Mouse (Mus musculus) liver, embryonic 14.5 days (tissue): ENCODE results near the gene Olfr519. TPM values are rescaled to one million over a fixed set of nuclear protein-coding genes. Genes with fewer than 3 reads are reported as not detected.

ENCODE experiments used
- ATAC-seq: fragments of 200-750 bp; cut with Nextera tagmentation; 2 replicates; pipeline ENCODE4 v1.8.0; 2017; ENCODE audit warnings: moderate number of reproducible peaks, mild to moderate bottlenecking, moderate library complexity; ENCODE audit not compliant: insufficient read depth
- DNase-seq, 3 experiments: peaks; one replicate each; pipeline ENCODE4 v3.0.0-alpha.2; 2012 to 2013; ENCODE audit warnings: low read depth in 3 of 3, low spot score in 3 of 3
- H3K27ac ChIP-seq: fragments of 300-500 bp; sonication (generic); 2 replicates; pipeline ENCODE4 v1.5.1; 2014; ENCODE audit warnings: moderate library complexity, mild to moderate bottlenecking, control low read depth, inconsistent platforms
- H3K27me3 ChIP-seq: fragments of 300-500 bp; sonication (generic); 2 replicates; pipeline ENCODE4 v1.6.1; 2014; ENCODE audit warnings: mild to moderate bottlenecking, low read length, moderate library complexity; ENCODE audit not compliant: control insufficient read depth, insufficient read depth
- H3K36me3 ChIP-seq: fragments of 300-500 bp; sonication (generic); replicated peaks from 2 replicates; pipeline ENCODE4 v1.6.1; 2014; ENCODE audit warnings: low read depth; ENCODE audit not compliant: control insufficient read depth, insufficient read depth
- H3K4me1 ChIP-seq, 2 experiments: fragments of 200-500 bp in 1 of 2; fragments of 300-500 bp in 1 of 2; sonication (generic) in 1 of 2; replicated peaks; 2 replicates each; pipeline ENCODE4 v1.6.1; 2012 to 2014; ENCODE audit warnings: antibody characterized with exemption in 1 of 2, inconsistent platforms in 1 of 2, low read length in 1 of 2; ENCODE audit not compliant: control insufficient read depth in 2 of 2, insufficient read depth in 2 of 2
- H3K4me2 ChIP-seq: fragments of 300-500 bp; sonication (generic); 2 replicates; pipeline ENCODE4 v1.6.1; 2014; ENCODE audit warnings: low read depth, mild to moderate bottlenecking, control low read depth, moderate library complexity
- H3K4me3 ChIP-seq, 2 experiments: fragments of 200-500 bp in 1 of 2; fragments of 300-500 bp in 1 of 2; sonication (generic) in 1 of 2; 2 replicates each; pipeline ENCODE4 v1.5.1; 2012 to 2014; ENCODE audit warnings: low read depth in 2 of 2, low read length in 2 of 2, mild to moderate bottlenecking in 2 of 2, control low read depth in 1 of 2, inconsistent platforms in 1 of 2, moderate library complexity in 1 of 2; ENCODE audit not compliant: insufficient read depth in 1 of 2
- H3K9ac ChIP-seq: fragments of 300-500 bp; sonication (generic); replicated peaks from 2 replicates; pipeline ENCODE4 v1.6.1; 2014; ENCODE audit warnings: mild to moderate bottlenecking, control low read depth, moderate library complexity
- H3K9me3 ChIP-seq: fragments of 300-500 bp; sonication (generic); 2 replicates; pipeline ENCODE4 v1.6.1; 2016; ENCODE audit warnings: low read length, mixed read lengths; ENCODE audit not compliant: control insufficient read depth
- CTCF ChIP-seq: IDR thresholded peaks from 2 replicates; pipeline ENCODE4 v1.5.1; 2016; ENCODE audit warnings: antibody characterized with exemption, low read depth, control low read depth
- EP300 ChIP-seq: IDR thresholded peaks from 2 replicates; pipeline ENCODE4 v1.6.1; 2016; ENCODE audit warnings: antibody characterized with exemption, low read depth
- WGBS: fragments of 180-500 bp; shearing (Covaris S2); extraction: QIAGEN DNeasy Blood & Tissue Kit; methylation state at CpG from one replicate; pipeline ENCODE4 v1.1.7; 2014; ENCODE audit not compliant: insufficient replicate concordance; 5-methylcytosine and 5-hydroxymethylcytosine counted together
- polyA plus RNA-seq, 2 experiments: library from polyadenylated mRNA; depleted of rRNA in 1 of 2; stranded (reverse) in 1 of 2; unstranded in 1 of 2; fragments of >200 nt; fragmentation: Nextera tagmentation in 1 of 2; extraction: Ambion mirVana in 1 of 2; gene quantifications; 2 replicates each; pipeline versions ENCODE4 v1.2.1 to v1.2.3; 2012 to 2014

The Olfr519 gene
- polyA plus RNA-seq, 2 experiments = not detected

DNA sequence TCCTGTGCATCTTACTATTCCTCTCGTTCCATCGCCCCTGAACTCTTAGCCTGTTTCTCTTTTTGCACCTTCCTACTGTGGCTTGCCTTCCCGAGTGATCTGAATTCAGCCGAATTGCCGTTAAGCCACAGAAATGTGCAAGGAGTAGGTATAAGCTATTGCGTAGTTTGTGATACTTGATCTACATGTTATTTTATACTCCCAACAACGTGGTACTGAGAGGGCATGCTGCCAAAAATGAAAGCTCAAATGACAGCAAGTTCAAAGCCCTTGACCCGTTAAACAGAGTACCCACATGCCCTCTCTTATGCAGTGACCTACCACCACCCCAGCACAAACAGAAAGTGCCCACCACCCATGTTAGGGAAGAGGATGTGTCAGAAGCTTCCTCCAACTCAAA is 40.6 kb upstream of the Olfr519 start:
- no peak for ATAC-seq

DNA sequence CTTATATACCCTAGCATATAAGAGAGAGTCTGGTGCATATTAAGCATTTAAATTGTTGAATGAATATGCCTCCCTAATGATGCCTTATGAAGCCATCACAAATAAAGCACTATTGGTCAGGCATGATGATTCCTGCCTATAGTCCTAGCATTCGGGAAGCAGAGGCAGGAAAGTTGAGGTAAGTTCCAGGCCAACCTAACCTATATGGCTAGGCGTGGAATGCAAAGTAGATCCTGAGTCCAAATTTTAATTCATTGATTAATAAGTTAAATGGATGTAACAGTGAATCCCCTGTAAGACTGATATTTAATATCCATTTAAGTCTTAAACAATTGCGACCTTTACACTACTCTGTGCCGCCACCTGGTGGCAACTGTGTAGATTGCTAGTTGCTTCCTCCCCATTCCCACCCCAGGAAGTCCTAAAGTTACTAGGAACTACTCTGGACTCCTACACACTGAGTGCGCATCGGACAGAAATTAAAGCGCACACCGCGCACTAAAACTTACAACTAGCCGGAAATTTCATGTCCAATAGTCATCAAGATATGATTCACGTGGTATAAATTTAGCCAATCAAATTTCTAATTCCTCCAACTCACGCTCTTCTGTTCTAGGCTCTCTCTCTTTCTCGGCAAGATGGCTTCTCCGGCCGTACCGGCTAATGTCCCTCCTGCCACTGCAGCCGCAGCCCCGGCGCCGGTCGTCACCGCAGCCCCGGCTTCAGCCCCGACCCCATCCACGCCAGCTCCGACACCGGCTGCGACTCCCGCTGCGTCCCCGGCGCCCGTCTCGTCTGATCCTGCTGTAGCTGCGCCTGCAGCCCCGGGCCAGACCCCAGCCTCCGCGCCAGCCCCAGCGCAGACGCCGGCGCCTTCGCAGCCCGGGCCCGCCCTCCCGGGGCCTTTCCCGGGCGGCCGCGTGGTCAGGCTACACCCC is 39.8 kb upstream of the Olfr519 start, which contains the start of gene Eif3f:
Gene Eif3f, plus strand, starts transcription at position 624 of the 938 bp plus-strand sequence.
- WGBS = 2% methylated on average over 50 of the region's 50 CpGs
- Histone ChIP-seq H3K4me3 (peak within 1 kb of the TSS; percentile 81 to 95), H3K27ac (peak within 1 kb of the TSS; percentile 26; the same call in 1 of the 2 replicates), H3K4me1 (peaks cover 3 to 10% of the 10 kb centered on the region in 2 experiments; a peak in 3 of 4 replicates), H3K9ac (peak within 1 kb of the TSS; percentile 82), H3K4me2 (peak within 1 kb of the TSS; percentile 77), H3K27me3 (no peaks in the 10 kb centered on the region), H3K9me3 (no peaks in the 10 kb centered on the region), H3K36me3 (peaks cover 20% of the 10 kb centered on the region)
- peak; percentile 95 for ATAC-seq
- peak; percentile 90 for TF ChIP-seq CTCF
- no peak for TF ChIP-seq EP300
- peak; percentile 95 to 97 (median 95) for DNase-seq

More for the DNA sequence above, 40.6 kb upstream of the Olfr519 start:
- H3K36me3 ChIP-seq = peaks cover 24% of the 10 kb centered on the region
- peak overlapping the region; percentile 82 for H3K9ac ChIP-seq
- H3K4me3 ChIP-seq = peak overlapping the region; percentile 81 to 95
- no peak overlapping the region for H3K27ac ChIP-seq
- H3K4me1 ChIP-seq = peaks cover 3 to 10% of the 10 kb centered on the region in 2 experiments; a peak in 3 of 4 replicates
- no peaks in the 10 kb centered on the region for H3K9me3 ChIP-seq
- H3K27me3 ChIP-seq = no peaks in the 10 kb centered on the region
- DNase-seq = no peak
- peak overlapping the region; percentile 77 for H3K4me2 ChIP-seq
- TF ChIP-seq CTCF = no peak
- TF ChIP-seq EP300 = no peak
- WGBS = 1% methylated on average over 8 of the region's 8 CpGs

DNA sequence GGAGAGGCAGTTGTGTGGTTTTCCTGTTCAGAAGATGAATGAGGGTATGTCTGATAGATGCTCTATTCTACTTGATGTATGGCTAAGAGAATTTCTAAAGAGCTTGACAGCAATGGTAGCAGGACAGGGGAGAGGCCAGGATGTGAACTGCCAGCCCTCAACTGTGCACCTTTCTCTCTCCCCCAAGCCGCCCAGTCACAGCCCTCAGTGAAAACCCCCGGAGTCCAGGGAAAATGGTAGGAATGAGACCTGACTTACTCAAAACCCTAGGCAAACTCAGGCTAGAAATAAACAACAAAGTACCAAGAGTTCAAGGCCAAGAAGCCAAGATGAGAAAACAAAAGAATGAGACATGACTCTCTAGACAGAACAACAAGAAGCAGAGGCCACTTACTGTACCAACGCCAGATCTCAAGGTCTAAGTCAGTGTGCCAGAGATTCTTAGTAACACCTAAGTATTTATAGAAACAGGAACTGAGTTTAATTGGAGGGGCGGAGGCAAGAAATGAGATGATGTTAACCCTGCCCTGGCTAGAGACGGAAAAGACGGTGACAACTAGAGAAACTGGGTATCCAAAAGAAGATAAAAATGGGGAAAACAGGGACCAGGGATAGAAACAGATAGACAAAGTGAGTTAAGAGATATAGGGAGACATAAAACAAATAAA is 35.6 kb upstream of the Olfr519 start, which contains the start of gene Nlrp10:
Gene Nlrp10, minus strand, starts transcription at position 453 of the 668 bp plus-strand sequence.
- no peak for TF ChIP-seq CTCF
- TF ChIP-seq EP300 = no peak
- Histone ChIP-seq H3K9ac (no peak within 1 kb of the TSS), H3K4me1 (no peaks in the 10 kb centered on the region), H3K36me3 (no peaks in the 10 kb centered on the region), H3K4me2 (no peak within 1 kb of the TSS), H3K27me3 (no peaks in the 10 kb centered on the region), H3K27ac (no peak within 1 kb of the TSS), H3K9me3 (no peaks in the 10 kb centered on the region), H3K4me3 (no peak within 1 kb of the TSS)
- WGBS = 42% methylated on average over 6 of the region's 6 CpGs
- no peak for DNase-seq
- ATAC-seq = no peak

DNA sequence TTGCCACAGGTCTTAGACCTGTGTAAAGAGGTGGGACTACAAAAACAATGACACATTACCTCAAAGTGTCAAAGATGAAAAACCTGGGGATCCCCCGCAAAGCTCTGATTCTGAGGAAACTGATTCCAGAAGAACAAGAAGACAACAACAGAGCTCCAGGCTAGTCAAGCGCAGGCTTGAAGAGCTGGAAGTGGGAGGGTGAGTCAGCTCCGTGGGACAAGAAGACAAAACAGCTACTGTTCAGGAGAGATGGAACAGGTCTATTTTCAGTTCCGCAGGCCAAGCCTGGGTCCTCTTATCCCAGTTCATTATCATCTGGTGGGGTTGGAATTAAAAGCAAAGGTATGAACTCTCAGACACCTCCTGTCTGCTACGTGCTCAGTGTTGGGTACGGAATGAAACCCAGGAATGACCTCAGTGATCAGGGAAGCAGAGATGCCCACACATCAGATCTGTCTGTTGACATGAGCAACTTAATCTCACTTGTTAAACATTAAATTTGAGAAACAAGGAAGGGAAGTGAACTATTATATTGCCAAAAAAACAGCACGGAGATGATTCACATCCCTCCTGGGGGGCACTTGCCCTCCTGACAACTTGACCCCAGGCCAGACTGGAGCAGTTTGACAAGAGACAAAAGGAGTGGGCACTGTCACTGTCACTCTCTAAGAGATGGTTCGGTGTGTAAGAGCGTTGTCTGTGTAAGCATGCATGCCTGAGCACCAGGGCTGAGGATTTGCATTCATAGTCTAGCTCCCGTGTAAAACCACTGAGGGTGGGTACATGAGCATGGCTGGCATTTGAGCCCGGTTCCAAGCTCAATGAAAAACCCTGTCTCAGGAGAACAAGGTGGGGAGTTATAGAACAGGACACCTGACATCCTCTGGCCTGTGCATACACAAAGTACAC is 34.3 kb upstream of the Olfr519 start:
- no peak for DNase-seq
- TF ChIP-seq EP300 (no peak), CTCF (no peak)
- H3K4me1 ChIP-seq = no peaks in the 10 kb centered on the region

More for the DNA sequence above, 34.3 kb upstream of the Olfr519 start:
- no peak for ATAC-seq
- Histone ChIP-seq H3K9me3 (no peaks in the 10 kb centered on the region), H3K4me3 (no peak overlapping the region), H3K9ac (no peak overlapping the region), H3K4me2 (no peak overlapping the region), H3K27me3 (no peaks in the 10 kb centered on the region), H3K36me3 (no peaks in the 10 kb centered on the region), H3K27ac (no peak overlapping the region)
- 64% methylated on average over 11 of the region's 11 CpGs for WGBS
